Comparison of ENCODE assay signal across 22 mouse cellular contexts in the genomic region with DNA sequence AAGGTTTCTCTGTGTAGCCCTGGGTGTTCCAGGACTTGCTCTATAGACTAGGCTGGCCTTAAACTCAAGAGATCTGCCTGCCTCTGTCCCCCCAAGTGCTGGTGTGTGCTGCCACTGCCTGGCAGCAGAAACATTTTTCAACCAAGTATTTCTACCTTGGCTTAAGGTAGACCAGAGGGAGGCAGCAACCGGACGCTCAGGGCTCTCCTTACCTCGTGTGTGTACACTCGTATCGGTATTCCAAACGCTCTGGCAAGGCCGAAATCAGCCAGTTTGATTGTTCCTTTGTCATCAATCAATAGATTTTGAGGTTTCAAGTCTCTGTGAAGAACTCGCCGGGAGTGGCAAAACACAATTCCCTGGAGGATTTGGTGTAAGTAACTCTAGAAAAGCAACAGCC.
"Had no signal": no experiment of that assay in that cellular context is flagged by ENCODE, and none has a peak within 500 bp of the region (broad histone marks: within the 10 kb centered on the region; RNA-seq: fewer than 3 reads in every experiment).

No protein-coding gene starts in this region.

- ATAC-seq: lung, postnatal 0 days; midbrain, embryonic 16.5 days had no signal

- H3K4me3 ChIP-seq: lung, embryonic 15.5 days; midbrain, embryonic 10.5 days; midbrain, embryonic 12.5 days; myocyte; neural tube, embryonic 13.5 days; neural tube, embryonic 15.5 days; stomach, embryonic 15.5 days had no signal

- H3K4me1 ChIP-seq: midbrain, embryonic 10.5 days; midbrain, embryonic 12.5 days; neural tube, embryonic 13.5 days; neural tube, embryonic 15.5 days; stomach, embryonic 15.5 days had no signal

- H3K9ac ChIP-seq: liver, embryonic 14.5 days; lung, embryonic 15.5 days; midbrain, embryonic 12.5 days; neural tube, embryonic 13.5 days; neural tube, embryonic 15.5 days; stomach, embryonic 15.5 days had no signal

- DNase-seq: lung, adult 2 months; lung, postnatal 14 days; lung, postnatal 36 days; midbrain, embryonic 14.5 days; retina, postnatal 1 day; right cerebral cortex, adult 18-20 months; right cerebral cortex, postnatal 25 days; right cerebral cortex, postnatal 4 days; thymus, adult 2 months; thymus, postnatal 25 days; thymus, postnatal 4 days had no signal

- H3K9me3 ChIP-seq: lung, embryonic 15.5 days; midbrain, embryonic 10.5 days; midbrain, embryonic 12.5 days; neural tube, embryonic 13.5 days; neural tube, embryonic 15.5 days; stomach, embryonic 15.5 days had no signal

- H3K27me3 ChIP-seq: lung, embryonic 15.5 days; midbrain, embryonic 12.5 days; neural tube, embryonic 13.5 days; neural tube, embryonic 15.5 days; stomach, embryonic 15.5 days had no signal

- H3K4me2 ChIP-seq: lung, embryonic 15.5 days; midbrain, embryonic 12.5 days; neural tube, embryonic 13.5 days; neural tube, embryonic 15.5 days; stomach, embryonic 15.5 days had no signal

- H3K27ac ChIP-seq: liver, embryonic 14.5 days; lung, embryonic 15.5 days; midbrain, embryonic 10.5 days; midbrain, embryonic 12.5 days; neural tube, embryonic 13.5 days; neural tube, embryonic 15.5 days; stomach, embryonic 15.5 days; stomach, postnatal 0 days had no signal

- H3K36me3 ChIP-seq: neural tube, embryonic 15.5 days had no signal
